Mouse (Mus musculus): ENCODE measurements at regions not wholly inside any gene's neighbourhood (a gene's known extent, or its start where the extent isn't known, plus 50 kb on each side); places are given as distances from the start of the nearest gene placed in this dataset.

DNA sequence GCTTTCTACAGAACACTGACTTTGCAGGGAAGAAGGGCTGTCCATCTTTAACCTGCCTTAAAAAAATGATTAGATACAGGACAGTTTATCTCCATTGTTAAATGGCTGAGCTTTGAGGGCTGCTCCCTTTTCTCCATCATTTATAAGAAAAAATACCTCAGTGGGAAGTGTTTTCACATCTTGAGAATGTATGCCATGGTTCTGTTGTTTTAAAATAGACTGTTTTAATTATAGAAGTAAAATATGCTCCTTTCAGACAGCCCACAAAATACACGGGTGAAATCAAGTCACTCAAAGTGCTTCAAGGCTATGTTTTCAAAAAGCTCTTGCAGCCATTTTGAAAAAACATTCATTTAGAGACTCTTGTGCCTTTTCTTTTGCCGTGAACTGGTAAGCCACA is 50.0 kb upstream of the Klf7 start:
- intact Hi-C loops (cut with DNase I): no loop called here
- no peak for DNase-seq

Small RNAs in the stretch of these regions (microRNA-seq; reads per million reads assigned to microRNA genes)
- gene Gm25748 (ENCODE audit: borderline number of aligned reads in 2 of 2): 0 reads per million in 2 experiments

Data from heart, postnatal 36 days (tissue).